Mouse (Mus musculus): ENCODE measurements around the gene P2rx3.

The P2rx3 gene

DNA sequence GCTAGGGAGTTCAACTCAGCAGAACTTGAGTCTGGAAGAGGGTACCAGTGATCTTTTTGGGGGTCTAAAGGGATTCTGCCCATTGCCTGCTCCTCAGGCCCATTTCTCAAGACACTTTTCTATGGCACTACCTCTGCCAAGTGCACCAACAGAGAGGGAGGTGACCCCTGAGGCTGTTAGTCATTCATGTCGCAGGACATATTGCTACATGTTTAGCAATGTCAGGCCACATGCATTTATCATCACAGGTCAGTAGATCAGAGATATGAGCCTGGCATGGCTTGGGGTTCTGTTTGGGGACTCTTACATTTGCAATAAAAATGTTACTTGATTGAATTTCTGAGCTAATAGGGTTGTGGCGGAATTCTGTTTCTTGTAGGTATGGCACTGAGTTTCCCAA is 61.7 kb downstream of the P2rx3 start:
- no peak for DNase-seq (ENCODE audit: low read depth)

DNA sequence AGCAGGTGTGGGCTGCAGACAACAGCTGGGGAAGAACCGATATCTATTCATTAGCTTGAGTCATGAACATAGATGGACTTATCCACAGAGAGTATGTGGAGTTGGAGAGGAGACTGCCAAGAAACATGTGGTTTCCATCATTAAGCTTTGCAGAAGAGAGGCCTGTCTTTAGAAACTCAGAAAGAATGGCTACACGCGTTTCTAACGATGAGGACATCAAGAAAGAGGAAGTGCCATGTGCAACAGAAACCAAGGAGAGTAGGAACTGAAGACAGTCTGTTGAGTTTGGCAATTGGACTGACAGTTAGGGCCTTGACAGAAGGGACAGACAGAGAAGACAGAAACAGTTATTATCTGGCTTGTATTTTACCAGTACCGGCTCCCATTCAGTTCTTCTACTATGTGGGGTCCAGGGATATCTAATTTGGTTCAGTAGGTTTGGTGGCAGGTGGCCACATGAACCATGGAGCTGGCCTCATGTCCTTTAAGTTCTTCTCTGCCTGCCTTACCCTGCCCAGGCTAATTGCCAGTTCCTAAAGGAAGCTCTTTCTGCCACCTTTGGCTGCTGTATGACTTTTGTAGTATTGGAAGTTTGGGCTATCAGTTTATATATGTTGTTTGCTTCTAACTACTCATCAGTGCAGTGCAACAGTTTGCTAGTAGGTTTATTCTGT is 69.8 kb downstream of the P2rx3 start:
- no peak for DNase-seq (ENCODE audit: low read depth)

DNA sequence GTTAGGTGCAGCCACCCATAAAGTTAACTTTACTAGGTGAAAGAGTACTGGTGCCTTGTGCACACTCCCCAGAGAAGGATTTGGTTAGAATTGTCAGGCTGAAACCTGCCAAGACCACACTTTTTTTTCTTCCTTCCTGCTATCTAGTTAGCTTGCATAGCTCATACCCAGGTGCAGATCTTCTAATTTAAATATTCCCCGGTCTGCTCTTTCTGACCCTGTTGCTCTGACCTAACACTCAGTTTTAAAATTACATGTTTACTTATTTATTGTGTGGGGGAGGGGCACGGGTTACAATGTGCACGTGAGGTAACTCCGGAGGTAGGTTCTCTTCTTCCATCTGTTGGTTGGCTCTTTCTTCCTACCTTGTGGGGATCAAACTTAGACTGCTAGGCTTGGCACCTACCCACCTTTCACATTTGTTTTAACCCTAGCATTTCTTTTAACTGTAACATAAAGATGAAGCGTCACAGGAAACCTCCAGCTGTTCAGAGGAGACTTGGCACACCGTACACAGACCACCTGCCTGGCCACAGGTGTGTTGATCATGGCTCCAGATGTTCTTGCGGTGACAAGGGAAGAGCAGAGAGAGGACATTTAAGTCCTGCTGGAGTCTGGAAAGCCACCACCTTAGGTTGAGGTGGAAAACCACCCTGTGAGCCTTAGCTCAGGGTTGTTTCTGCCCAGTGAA is 73.0 kb downstream of the P2rx3 start:
- no peak for DNase-seq (ENCODE audit: low read depth)

DNA sequence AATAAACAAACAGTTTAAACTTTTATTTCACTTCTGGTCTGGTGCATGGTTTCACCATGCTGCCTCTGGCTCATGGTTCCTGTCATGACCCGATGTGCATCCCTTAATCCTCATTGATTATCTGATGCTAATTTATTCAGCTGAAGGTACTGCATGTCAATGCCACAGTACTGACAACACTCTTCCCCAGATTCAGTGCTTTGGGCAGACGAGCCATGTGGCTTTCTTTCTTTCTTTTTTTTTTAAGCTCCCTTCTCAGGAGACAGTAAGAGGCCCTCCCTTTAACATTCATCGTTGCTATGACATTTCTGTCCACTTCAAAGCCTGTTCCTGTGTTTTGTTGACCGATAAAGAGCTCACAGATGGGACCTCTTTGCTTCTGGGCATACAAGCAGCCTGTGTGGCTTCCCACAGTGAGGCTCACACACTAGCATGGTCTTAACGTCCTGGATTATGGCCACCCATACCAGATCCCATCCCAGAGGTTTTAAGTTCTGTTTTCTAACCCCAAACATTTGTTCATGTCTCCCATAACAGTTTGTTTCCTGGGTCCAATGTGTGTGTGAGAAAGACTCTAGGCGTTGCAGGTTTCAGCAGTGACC is 74.3 kb downstream of the P2rx3 start:
- no peak for DNase-seq (ENCODE audit: low read depth)

GRCm38 (mm10) chr2:84961901-84962300 is 75.4 kb downstream of the P2rx3 start:
- no peak for DNase-seq (ENCODE audit: low read depth)

GRCm38 (mm10) chr2:84961300-84961699 is 76.0 kb downstream of the P2rx3 start:
- no peak for DNase-seq (ENCODE audit: low read depth)

DNA sequence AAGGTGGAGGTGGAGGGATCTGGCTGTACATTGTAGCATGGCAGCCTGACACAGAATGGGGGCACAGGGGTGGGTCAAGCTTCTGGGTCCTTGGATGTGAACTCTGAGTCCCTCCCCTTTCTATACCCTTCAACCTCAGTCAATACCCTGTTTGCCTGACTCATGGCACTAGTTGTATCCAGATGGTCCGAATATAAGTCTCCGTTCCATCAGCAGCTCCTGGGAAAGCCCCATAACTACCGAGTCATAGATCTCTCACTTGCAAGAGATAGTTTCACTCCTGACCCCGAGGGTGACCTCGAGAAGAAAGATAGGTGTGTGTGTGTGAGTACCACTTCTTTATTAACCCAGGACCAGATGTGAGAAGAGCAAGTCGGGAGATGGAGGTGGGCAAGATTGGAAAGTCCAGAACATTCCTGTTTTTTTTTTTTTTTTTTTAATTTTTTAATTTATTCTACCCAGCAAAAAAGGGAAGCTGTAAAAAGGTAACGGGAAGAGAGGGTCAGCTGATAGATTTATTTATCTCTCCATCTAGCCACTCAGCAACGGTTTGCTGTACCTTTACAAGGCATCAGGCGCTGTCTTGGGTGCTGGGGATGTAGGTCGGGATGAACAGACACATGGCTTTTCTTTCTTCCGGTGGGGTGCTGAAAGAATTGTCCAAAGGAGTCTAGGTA is 78.5 kb downstream of the P2rx3 start:
- no peak for DNase-seq (ENCODE audit: low read depth)

- DNase-seq (ENCODE audit: low read depth), result no peak
Observed at GRCm38 (mm10) chr2:84956274-84956673, 81.0 kb downstream of the P2rx3 start.

DNA sequence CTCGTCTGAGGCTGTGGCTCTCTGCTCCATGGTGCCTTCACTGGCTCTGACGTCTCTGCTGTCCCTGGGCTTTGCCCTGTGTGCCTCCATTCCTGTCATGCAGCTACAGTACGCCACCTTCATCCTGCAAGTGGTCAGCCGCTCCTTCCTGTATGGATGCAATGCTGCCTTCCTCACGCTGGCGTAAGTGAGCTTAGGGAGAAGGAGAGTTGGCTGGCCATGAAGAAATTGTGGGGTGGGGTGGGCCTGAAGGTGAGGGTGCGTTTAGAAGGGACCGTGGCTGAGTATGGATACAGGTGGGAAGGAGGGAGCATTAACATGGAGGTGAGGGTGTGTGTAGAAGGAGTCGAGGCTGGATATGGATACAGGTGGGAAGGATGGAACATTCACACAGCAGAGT is 81.8 kb downstream of the P2rx3 start:
- DNase-seq (ENCODE audit: low read depth), result no peak

- DNase-seq (ENCODE audit: low read depth), result no peak
Observed at GRCm38 (mm10) chr2:84952693-84953092, 84.6 kb downstream of the P2rx3 start.

- DNase-seq (ENCODE audit: low read depth), result no peak
Observed at GRCm38 (mm10) chr2:84952251-84952650, 85.0 kb downstream of the P2rx3 start.

DNA sequence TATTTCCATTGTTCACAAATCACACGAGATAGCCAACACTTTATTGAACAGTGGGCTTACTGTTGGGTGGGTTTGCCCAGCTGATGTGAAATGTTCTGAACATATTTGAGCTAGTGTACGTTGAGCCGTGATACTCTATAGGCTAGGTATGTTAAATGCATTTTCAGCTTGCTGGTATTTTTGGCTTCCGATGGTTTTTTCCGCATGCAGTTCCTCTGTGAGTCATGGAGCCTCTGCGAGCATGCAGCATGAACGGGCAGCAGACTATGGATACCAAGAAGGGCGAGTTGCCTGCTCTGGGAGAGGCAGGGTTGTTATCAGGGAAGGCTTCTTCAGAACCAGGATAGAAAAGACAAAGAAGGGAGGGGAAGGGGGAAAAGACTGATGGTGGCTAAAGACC is 86.2 kb downstream of the P2rx3 start:
- no peak for DNase-seq (ENCODE audit: low read depth)

- DNase-seq (ENCODE audit: low read depth), result no peak
Observed at GRCm38 (mm10) chr2:84948721-84949120, 88.5 kb downstream of the P2rx3 start.
